Mouse (Mus musculus) midbrain, embryonic 16.5 days (tissue): ENCODE data around the gene Cngb1. TPM values are rescaled to one million over a fixed set of nuclear protein-coding genes. Genes with fewer than 3 reads are reported as not detected.

ENCODE experiments used
- ATAC-seq: fragments of 200-750 bp; cut with Nextera tagmentation; 2 replicates; pipeline ENCODE4 v1.8.0; 2017; ENCODE audit warnings: moderate TSS enrichment
- H3K27ac ChIP-seq: fragments of 300-500 bp; sonication (generic); 2 replicates; pipeline ENCODE4 v1.5.1; 2014; ENCODE audit warnings: mild to moderate bottlenecking, low read length, mixed read lengths
- H3K27me3 ChIP-seq: fragments of 300-500 bp; sonication (generic); 2 replicates; pipeline ENCODE4 v1.6.1; 2014; ENCODE audit warnings: low read depth, low read length, mixed read lengths; ENCODE audit not compliant: control insufficient read depth, insufficient read depth
- H3K36me3 ChIP-seq: fragments of 300-500 bp; sonication (generic); 2 replicates; pipeline ENCODE4 v1.6.1; 2014; ENCODE audit warnings: mild to moderate bottlenecking, low read length, moderate library complexity, mixed read lengths; ENCODE audit not compliant: control insufficient read depth, insufficient read depth
- H3K4me1 ChIP-seq: fragments of 300-500 bp; sonication (generic); 2 replicates; pipeline ENCODE4 v1.6.1; 2014; ENCODE audit warnings: mild to moderate bottlenecking, low read length, mixed read lengths; ENCODE audit not compliant: control insufficient read depth, insufficient read depth
- H3K4me2 ChIP-seq: fragments of 300-500 bp; sonication (generic); 2 replicates; pipeline ENCODE4 v1.6.1; 2014; ENCODE audit warnings: mild to moderate bottlenecking, low read length, mixed read lengths
- H3K4me3 ChIP-seq: fragments of 300-500 bp; sonication (generic); 2 replicates; pipeline ENCODE4 v1.5.1; 2014; ENCODE audit warnings: low read depth, mild to moderate bottlenecking, low read length, moderate library complexity, mixed read lengths
- H3K9ac ChIP-seq: fragments of 300-500 bp; sonication (generic); 2 replicates; pipeline ENCODE4 v1.6.1; 2014; ENCODE audit warnings: low read depth, low read length, mixed read lengths
- H3K9me3 ChIP-seq: fragments of 300-500 bp; sonication (generic); replicated peaks from 2 replicates; pipeline ENCODE4 v1.6.1; 2014; ENCODE audit warnings: mild to moderate bottlenecking, low read length, mixed read lengths; ENCODE audit not compliant: control insufficient read depth, poor library complexity, severe bottlenecking
- whole genome bisulfite sequencing: fragments of 180-500 bp; shearing (Covaris S2); extraction: QIAGEN DNeasy Blood & Tissue Kit; methylation state at CpG from one replicate; pipeline ENCODE4 v1.1.7; 2014; 5-methylcytosine and 5-hydroxymethylcytosine counted together
- polyA plus RNA-seq: library from polyadenylated mRNA; unstranded; fragments of >200 nt; fragmentation: Nextera tagmentation; extraction: Ambion mirVana; gene quantifications from 2 replicates; pipeline ENCODE4 v1.2.1, GENCODE M21; 2015

The Cngb1 gene
- polyA plus RNA-seq, 1 experiment from 2014 or later = 0.51 TPM

DNA sequence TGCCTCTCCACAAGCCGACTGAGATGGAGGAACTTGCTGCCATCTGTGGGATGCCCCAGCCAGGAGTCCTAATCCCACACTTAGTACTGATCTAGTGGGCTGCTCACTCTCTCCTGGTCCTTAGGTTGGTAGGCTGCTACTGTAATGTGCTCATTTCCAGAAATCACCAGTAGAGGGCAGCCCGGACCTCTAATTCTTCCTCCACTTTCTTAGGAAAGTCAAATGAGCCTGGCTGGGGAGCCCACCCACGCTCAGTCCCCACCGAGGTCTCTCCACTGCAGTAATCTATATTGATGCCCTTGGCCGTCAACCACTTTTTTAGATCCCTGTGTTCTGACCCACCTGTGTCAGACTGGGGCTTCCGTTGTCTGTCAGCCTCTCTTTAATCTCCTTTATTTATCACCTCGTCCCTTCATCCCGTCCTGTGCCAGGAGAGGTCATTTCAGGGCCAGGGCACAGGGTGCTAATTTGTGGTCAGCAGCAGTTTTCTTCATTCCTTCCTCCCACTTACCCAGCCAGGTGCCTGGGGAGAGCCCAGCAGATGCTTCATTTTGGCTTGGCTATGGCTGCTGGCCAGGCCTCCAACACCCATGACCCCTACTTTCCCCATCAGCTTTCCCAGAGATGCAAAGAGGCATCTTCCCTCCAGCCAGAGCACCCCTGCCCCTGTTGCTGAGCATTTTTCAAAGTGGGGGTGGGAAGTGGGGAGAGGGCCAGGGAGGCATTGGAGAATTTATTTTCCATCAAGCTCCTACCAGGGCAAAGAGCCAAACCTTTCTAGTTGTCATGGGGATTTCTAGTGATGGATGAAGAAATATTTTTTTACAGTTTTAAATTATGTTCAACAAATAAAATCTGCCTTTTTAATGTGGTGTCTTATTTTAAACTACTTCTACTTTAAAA lies 40.5 kb upstream of the Cngb1 start:
- no peak overlapping the region for H3K27ac ChIP-seq
- peak; percentile 40 for ATAC-seq
- WGBS = 32% methylated on average over 8 of the region's 8 CpGs

GRCm38 (mm10) chr8:95344668-95345067 lies 38.3 kb upstream of the Cngb1 start:
- H3K4me2 ChIP-seq = no peak overlapping the region
- no peak overlapping the region for H3K27ac ChIP-seq
- H3K4me1 ChIP-seq = peaks cover 9% of the 10 kb centered on the region
- ATAC-seq = no peak
- H3K36me3 ChIP-seq = peaks cover 3% of the 10 kb centered on the region; the same call in 1 of the 2 replicates
- 69% methylated on average over 6 of the region's 6 CpGs for WGBS
- no peak overlapping the region for H3K4me3 ChIP-seq
- no peaks in the 10 kb centered on the region for H3K27me3 ChIP-seq
- H3K9me3 ChIP-seq = no peaks in the 10 kb centered on the region
- H3K9ac ChIP-seq = no peak overlapping the region

More for the DNA sequence above, 40.5 kb upstream of the Cngb1 start:
- H3K36me3 ChIP-seq = peaks cover 3% of the 10 kb centered on the region; the same call in 1 of the 2 replicates
- H3K9ac ChIP-seq = no peak overlapping the region
- no peaks in the 10 kb centered on the region for H3K9me3 ChIP-seq
- H3K4me3 ChIP-seq = no peak overlapping the region
- no peaks in the 10 kb centered on the region for H3K27me3 ChIP-seq
- H3K4me1 ChIP-seq = peaks cover 18% of the 10 kb centered on the region
- no peak overlapping the region for H3K4me2 ChIP-seq

DNA sequence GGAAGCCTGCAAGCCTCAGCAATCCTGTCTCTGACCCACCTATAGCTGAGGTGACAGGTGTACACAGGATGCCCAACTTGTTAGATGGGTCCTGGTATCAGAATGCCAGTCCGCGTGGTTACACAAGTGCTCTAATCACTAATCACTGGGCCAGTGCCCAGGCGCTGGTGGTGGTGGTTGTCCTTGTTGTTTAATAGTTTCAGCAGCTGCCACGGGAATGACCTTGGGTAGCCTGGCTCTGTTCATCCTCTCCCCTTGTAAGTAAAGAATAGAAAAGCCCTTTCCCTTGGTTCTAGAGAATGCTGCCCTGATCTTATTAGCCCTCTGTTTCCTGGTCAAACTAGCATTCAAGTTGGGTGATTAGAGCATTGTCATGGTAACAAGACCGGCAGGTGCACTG lies 35.3 kb upstream of the Cngb1 start:
- Histone ChIP-seq H3K27me3 (no peaks in the 10 kb centered on the region), H3K4me1 (no peaks in the 10 kb centered on the region), H3K36me3 (peaks cover 5% of the 10 kb centered on the region; the same call in 1 of the 2 replicates), H3K4me3 (no peak overlapping the region), H3K4me2 (no peak overlapping the region), H3K27ac (no peak overlapping the region), H3K9ac (no peak overlapping the region), H3K9me3 (no peaks in the 10 kb centered on the region)
- ATAC-seq = no peak
- WGBS = 55% methylated on average over 5 of the region's 5 CpGs

DNA sequence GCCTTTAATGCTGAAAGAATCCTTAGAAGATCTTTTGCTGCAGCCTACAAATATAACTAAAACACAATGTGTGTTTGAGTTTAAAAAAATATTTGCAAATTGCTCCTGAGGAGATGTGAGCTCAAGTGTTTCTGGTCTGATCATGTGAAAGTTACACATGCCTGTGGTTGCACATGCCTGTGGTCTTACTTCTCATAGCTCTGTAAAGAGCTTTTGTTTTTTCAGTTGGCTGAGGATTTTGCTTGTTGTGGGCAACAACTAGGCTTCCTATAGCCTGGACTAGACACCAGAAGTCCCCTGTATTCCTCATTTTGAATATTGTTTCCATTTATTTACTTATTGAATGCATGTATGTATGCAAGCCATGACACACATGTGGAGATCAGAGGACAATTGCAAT lies 30.0 kb upstream of the Cngb1 start:
- Histone ChIP-seq H3K36me3 (peaks cover 2% of the 10 kb centered on the region), H3K9ac (no peak overlapping the region), H3K4me2 (no peak overlapping the region), H3K27ac (no peak overlapping the region), H3K4me3 (no peak overlapping the region), H3K4me1 (peaks cover 7% of the 10 kb centered on the region; the same call in 1 of the 2 replicates), H3K9me3 (no peaks in the 10 kb centered on the region), H3K27me3 (no peaks in the 10 kb centered on the region)
- no peak for ATAC-seq

DNA sequence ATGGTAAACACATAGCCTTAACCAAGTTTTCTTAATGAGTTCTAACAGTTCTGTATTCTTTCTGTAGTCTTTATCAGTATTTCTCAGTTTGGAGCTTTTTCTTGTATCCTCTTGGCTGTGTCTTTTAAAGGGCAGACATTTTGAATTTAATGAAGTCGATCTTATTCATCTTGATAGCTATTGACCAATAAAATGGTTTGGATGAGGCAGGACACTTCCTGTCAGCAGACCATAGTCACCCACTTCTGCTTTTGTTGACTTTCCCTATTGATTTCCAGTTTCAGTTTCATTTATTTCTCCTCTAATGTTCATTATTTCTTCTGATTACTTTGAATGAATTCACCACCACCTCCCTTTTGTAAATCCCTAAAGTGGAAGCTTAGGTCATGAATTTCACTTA lies 29.3 kb upstream of the Cngb1 start:
- Histone ChIP-seq H3K4me2 (no peak overlapping the region), H3K27me3 (no peaks in the 10 kb centered on the region), H3K4me1 (peaks cover 7% of the 10 kb centered on the region; the same call in 1 of the 2 replicates), H3K9me3 (no peaks in the 10 kb centered on the region), H3K9ac (no peak overlapping the region), H3K4me3 (no peak overlapping the region), H3K36me3 (peaks cover 2% of the 10 kb centered on the region), H3K27ac (no peak overlapping the region)
- ATAC-seq = no peak
- 100% methylated on average over 1 of the region's 1 CpGs for WGBS

- Histone ChIP-seq H3K9ac (peak overlapping the region; percentile 95), H3K4me3 (peak overlapping the region; percentile 79), H3K27ac (peak overlapping the region; percentile 94), H3K27me3 (no peaks in the 10 kb centered on the region), H3K36me3 (peaks cover 22% of the 10 kb centered on the region), H3K4me1 (peaks cover 19% of the 10 kb centered on the region), H3K9me3 (no peaks in the 10 kb centered on the region), H3K4me2 (peak overlapping the region; percentile 64)
- WGBS = 27% methylated on average over 21 of the region's 21 CpGs
- ATAC-seq = no peak; the same call in none of the 2 replicates
Observed at GRCm38 (mm10) chr8:95332437-95333199, 26.2 kb upstream of the Cngb1 start.

- Histone ChIP-seq H3K4me3 (peak within 1 kb of the TSS; percentile 79), H3K4me1 (peaks cover 19% of the 10 kb centered on the region), H3K27me3 (no peaks in the 10 kb centered on the region), H3K27ac (peak within 1 kb of the TSS; percentile 94), H3K9me3 (no peaks in the 10 kb centered on the region), H3K4me2 (peak within 1 kb of the TSS; percentile 89), H3K36me3 (peaks cover 24% of the 10 kb centered on the region), H3K9ac (peak within 1 kb of the TSS; percentile 95)
- peak; percentile 92 for ATAC-seq
- WGBS = under 1% methylated on average over 68 of the region's 80 CpGs
Observed at GRCm38 (mm10) chr8:95331720-95332436, 25.5 kb upstream of the Cngb1 start, which contains the start of the genes Zfp319 and Usb1. Zfp319 (minus strand) TSS chr8:95331950. Usb1 (plus strand) TSS chr8:95332284.

DNA sequence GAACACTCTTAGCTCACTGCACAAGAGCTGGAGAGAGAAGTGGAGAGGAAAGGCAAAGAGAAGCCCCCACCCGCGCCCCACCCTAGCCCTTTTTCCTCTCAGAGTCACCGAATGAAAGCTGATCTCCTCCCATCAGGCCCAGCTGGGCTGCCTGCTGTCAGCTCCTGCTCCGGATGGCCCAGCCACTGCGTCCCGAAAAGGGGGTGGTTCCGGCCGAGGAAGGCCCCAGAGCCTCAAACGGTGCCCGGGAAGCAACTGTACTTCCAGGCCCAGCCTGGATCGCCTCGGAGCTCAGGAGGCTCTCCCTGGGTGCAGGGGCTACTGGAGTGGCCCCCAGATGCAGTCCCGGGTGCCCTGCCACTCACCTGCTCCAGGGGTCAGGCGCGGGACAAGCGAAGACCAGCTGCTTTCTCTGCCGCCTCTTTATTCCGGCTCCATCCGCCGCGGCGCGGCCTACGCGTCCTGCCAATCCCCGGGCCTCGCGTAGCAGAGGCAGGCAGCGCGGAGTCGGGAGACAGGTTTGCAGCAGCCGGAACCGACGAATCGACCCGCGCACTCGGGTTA lies 24.9 kb upstream of the Cngb1 start:
- peak overlapping the region; percentile 94 for H3K27ac ChIP-seq
- H3K9me3 ChIP-seq = no peaks in the 10 kb centered on the region
- H3K4me2 ChIP-seq = peak overlapping the region; percentile 89
- ATAC-seq = peak; percentile 60
- H3K4me3 ChIP-seq = peak overlapping the region; percentile 79
- under 1% methylated on average over 38 of the region's 38 CpGs for WGBS
- peaks cover 19% of the 10 kb centered on the region for H3K4me1 ChIP-seq
- peaks cover 28% of the 10 kb centered on the region for H3K36me3 ChIP-seq
- H3K27me3 ChIP-seq = no peaks in the 10 kb centered on the region
- H3K9ac ChIP-seq = peak overlapping the region; percentile 95
